ENCODE assay signal across 7 mouse cellular contexts in genomic region chr17:6777629-6778331, GRCm38 (mm10). TPM values are rescaled to one million over a fixed set of nuclear protein-coding genes. Genes with fewer than 3 reads are reported as not detected.
DNase-seq lines count a peak whose midpoint lies in the region; ATAC-seq and TF ChIP-seq lines count a peak whose summit lies in the region.

No protein-coding gene starts in this region.

- no peak overlapping the region for H3K4me3 ChIP-seq in kidney, embryonic 15.5 days (replicated peaks)
- H3K4me3 ChIP-seq in embryonic facial prominence, embryonic 13.5 days, result 0 out of 2 replicates have a peak overlapping the region, but pooled peaks have one; percentile 66
- H3K4me3 ChIP-seq in small intestine, adult 2 months (ENCODE audit: low read depth, low read length), result peak overlapping the region; percentile 45

- peak overlapping the region; percentile 65 for H3K4me2 ChIP-seq in kidney, embryonic 15.5 days
- peak overlapping the region; percentile 89; the same call in 1 of the 2 replicates for H3K4me2 ChIP-seq in embryonic facial prominence, embryonic 13.5 days

- TF ChIP-seq CTCF in small intestine, adult 2 months (IDR thresholded peaks at IDR 0.05; ENCODE audit: extremely low read depth, insufficient read length, insufficient replicate concordance, low read depth, low read length), result no peak

- H3K27me3 ChIP-seq in kidney, embryonic 15.5 days, result peaks cover 15% of the 10 kb centered on the region; the same call in 1 of the 2 replicates
- peaks cover 32% of the 10 kb centered on the region for H3K27me3 ChIP-seq in embryonic facial prominence, embryonic 13.5 days
- no peaks in the 10 kb centered on the region for H3K27me3 ChIP-seq in small intestine, adult 2 months (ENCODE audit: control insufficient read depth, insufficient read depth, low read length)

- no peaks in the 10 kb centered on the region for H3K9me3 ChIP-seq in kidney, embryonic 15.5 days (replicated peaks)
- no peaks in the 10 kb centered on the region for H3K9me3 ChIP-seq in embryonic facial prominence, embryonic 13.5 days

- H3K4me1 ChIP-seq in kidney, embryonic 15.5 days, result peaks cover 79% of the 10 kb centered on the region
- peaks cover 29% of the 10 kb centered on the region for H3K4me1 ChIP-seq in embryonic facial prominence, embryonic 13.5 days
- peaks cover 23% of the 10 kb centered on the region for H3K4me1 ChIP-seq in small intestine, adult 2 months (ENCODE audit: control insufficient read depth, insufficient read depth, insufficient read length, low read length)

- no peak overlapping the region for H3K9ac ChIP-seq in kidney, embryonic 15.5 days
- no peak overlapping the region for H3K9ac ChIP-seq in embryonic facial prominence, embryonic 13.5 days

- ATAC-seq in kidney, embryonic 15.5 days (replicated peaks; ENCODE audit: low FRiP score), result no peak
- no peak for ATAC-seq in embryonic facial prominence, embryonic 13.5 days (ENCODE audit: insufficient number of reproducible peaks, insufficient read depth, low FRiP score, low TSS enrichment, low read depth)

- WGBS in kidney, embryonic 15.5 days, result 62% methylated on average over 12 of the region's 12 CpGs
- 58% methylated on average over 12 of the region's 12 CpGs for WGBS in embryonic facial prominence, embryonic 13.5 days
- 50% methylated on average over 12 of the region's 12 CpGs for WGBS in small intestine, adult 2 months

- H3K27ac ChIP-seq in kidney, embryonic 15.5 days, result peak overlapping the region; percentile 80
- no peak overlapping the region for H3K27ac ChIP-seq in embryonic facial prominence, embryonic 13.5 days
- H3K27ac ChIP-seq in small intestine, adult 2 months (ENCODE audit: insufficient read depth, low read depth, low read length), result peak overlapping the region; percentile 90

- TF ChIP-seq POLR2A in small intestine, adult 2 months (IDR thresholded peaks at IDR 0.05; ENCODE audit: low read depth, low read length), result no peak

- H3K36me3 ChIP-seq in kidney, embryonic 15.5 days, result no peaks in the 10 kb centered on the region
- H3K36me3 ChIP-seq in embryonic facial prominence, embryonic 13.5 days, result no peaks in the 10 kb centered on the region
- H3K36me3 ChIP-seq in small intestine, adult 2 months (ENCODE audit: control insufficient read depth, insufficient read depth, low read length), result peaks cover 41% of the 10 kb centered on the region

- no peak for DNase-seq in kidney, postnatal 36 days
- DNase-seq in ES-CJ7 (ENCODE audit: low read depth, low spot score), result peak; percentile 77
- no peak for DNase-seq in cerebellum, adult 11-12 months
- no peak for DNase-seq in layer of hippocampus, postnatal 10 days (ENCODE audit: low spot score in 2 of 2)

RNA-seq across cellular contexts. Expression of gene Ezr, which starts 4.8 kb away (rescaled TPM):
- polyA plus RNA-seq in kidney, embryonic 15.5 days (2015; fragmentation: Nextera tagmentation; extraction: Ambion mirVana), result 182 and 184 TPM in 2 replicates
- polyA plus RNA-seq in embryonic facial prominence, embryonic 13.5 days (2015; fragmentation: Nextera tagmentation; extraction: Ambion mirVana), result 51.5 and 60.4 TPM in 2 replicates
- 95.0 and 368 TPM in 2 replicates for polyA plus RNA-seq in small intestine, adult 2 months (2012; rRNA removed)
- total RNA-seq in layer of hippocampus, postnatal 10 days (2021), result 10 to 100 TPM; 51.0 to 56.6 TPM
